Mouse (Mus musculus) adrenal gland, postnatal 25 days (tissue): Measurements from ENCODE around the gene Spsb2. TPM values are rescaled to one million over a fixed set of nuclear protein-coding genes. Genes with fewer than 3 reads are reported as not detected.
"Not testable (repeated sequence)": the region's sequence is repeated elsewhere in the genome, so short reads cannot be mapped to it uniquely, and the experiment has no call there.

ENCODE experiments used
- DNase-seq: peaks from one replicate; pipeline ENCODE4 v3.0.0; 2021; ENCODE audit warnings: mixed read lengths
- long read RNA-seq: library from polyadenylated mRNA; stranded (forward); transcript quantifications from one replicate; pipeline ENCODE4 v2.0.0, GENCODE M21; 2021
- total RNA-seq: library from RNA; stranded (reverse); gene quantifications from 2 replicates; pipeline ENCODE4 v1.2.3, GENCODE M21; 2021

The Spsb2 gene
- total RNA-seq: 21.7 and 32.2 TPM in 2 replicates
- long read RNA-seq, transcript Spsb2-202 (3 exons, 1,219 nt): major isoform, 11 of 24 reads
- long read RNA-seq, partial matches to known transcripts: 7 of 24 reads
- long read RNA-seq, other reads (novel, unspliced or antisense): 2 of 24 reads

DNA sequence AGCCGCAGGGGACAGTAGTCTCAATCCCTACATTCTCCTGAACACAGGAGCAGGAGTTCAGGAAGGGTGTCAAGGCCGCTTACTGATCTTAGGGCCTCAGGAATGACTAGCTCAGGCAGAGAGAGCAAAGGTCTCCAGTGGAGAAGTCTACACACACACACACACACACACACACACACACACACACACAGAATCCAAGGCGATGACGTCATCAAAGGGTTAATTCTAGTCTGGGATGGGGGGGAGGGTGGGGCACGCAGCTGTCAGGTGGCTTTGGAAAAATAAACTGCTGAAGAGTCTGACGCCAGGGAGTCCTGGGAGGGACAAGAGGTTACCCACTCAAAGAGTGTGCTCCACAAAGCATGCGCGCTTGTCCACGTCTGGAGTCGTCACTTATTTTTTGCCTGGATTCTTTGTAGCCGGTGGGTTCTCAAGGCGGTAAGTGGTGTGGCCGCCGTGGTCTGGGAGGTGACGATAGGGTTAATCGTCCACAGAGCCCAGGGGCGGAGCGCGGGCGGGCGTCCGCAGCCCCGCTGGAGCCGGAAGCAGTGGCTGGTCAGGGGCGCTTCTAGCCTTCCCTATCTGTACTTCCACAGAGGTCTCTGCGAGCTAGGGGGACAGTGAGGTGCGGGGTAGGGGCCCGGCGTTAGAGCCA, at the start of gene Spsb2:
Gene Spsb2 (plus strand): TSS at position 304 of the 655 bp plus-strand sequence.
- DNase-seq: peak; percentile 82

DNA sequence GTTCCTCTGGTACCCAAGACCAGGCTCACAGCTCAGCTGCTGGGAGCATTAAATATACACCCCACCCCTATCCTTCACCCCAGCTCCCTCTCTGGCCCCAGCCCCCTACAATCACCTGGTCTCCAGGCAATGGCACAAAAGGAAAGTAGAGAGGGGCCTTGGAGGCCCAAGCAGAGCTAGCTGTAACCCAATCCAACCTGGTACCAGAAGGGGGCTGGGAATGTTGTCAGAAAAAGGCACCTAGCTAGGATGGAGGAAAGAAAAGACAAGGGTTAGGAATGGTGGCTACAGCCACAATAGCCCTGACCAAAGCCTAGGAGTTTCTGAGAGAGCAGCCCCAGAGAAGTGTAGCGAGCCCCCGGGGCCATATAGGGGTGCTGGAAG, 49.6 kb upstream of the Spsb2 start:
- DNase-seq: no peak

DNA sequence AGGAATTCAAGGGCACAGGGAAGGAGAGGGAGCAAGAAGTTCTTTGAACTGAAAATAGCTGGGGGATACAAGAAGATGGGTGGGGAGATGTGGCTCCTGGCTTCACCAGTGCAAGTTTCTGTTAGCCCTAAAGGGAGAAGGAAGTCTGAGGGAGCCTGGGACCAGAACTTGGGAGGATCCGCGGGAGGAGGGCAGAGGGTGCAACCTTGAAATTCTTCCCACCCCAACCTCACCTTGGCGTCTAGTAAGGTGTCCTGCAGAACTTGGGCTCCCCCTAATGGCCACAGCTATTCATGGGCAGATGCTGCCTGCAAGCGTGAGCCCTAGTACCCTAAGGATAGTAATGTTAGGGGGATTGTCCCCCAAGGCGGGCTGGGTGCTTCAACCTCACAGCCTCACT, 49.2 kb upstream of the Spsb2 start:
- peak; percentile 83 for DNase-seq

DNA sequence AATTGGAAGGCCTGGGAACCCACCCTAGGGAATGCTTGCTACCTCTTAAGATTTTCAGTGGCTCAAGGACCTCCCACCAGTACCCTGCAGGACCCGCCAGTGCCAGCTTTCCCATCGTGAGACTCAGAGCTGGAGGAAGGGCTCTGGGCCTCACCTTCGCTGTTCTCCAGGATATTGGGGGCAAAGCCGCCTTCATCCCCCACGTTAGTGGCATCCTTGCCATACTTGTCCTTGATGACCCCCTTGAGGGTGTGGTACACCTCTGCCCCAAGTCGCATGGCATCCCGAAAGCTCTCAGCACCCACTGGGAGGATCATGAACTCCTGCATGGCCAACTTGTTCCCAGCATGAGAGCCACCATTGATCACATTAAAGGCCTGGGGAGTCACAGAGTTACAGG, 42.5 kb upstream of the Spsb2 start:
- DNase-seq: no peak

DNA sequence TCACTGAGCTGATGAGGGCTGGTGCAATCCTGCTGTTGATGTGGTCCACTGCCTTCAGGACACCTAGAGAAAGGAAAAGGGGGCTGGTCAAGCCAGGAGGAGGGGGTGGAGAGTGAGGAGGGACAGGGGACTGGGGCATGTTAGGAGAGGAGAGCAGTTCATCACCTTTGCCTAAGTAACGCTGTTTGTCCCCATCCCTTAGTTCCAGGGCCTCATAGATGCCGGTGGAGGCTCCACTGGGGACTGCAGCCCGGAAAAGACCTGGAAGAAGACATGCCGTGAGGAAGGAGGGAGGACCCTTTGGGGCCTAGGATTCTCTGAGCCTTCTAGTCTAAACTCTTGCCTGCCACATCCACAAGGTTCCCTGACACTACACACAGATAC, 40.9 kb upstream of the Spsb2 start:
- DNase-seq: no peak

DNA sequence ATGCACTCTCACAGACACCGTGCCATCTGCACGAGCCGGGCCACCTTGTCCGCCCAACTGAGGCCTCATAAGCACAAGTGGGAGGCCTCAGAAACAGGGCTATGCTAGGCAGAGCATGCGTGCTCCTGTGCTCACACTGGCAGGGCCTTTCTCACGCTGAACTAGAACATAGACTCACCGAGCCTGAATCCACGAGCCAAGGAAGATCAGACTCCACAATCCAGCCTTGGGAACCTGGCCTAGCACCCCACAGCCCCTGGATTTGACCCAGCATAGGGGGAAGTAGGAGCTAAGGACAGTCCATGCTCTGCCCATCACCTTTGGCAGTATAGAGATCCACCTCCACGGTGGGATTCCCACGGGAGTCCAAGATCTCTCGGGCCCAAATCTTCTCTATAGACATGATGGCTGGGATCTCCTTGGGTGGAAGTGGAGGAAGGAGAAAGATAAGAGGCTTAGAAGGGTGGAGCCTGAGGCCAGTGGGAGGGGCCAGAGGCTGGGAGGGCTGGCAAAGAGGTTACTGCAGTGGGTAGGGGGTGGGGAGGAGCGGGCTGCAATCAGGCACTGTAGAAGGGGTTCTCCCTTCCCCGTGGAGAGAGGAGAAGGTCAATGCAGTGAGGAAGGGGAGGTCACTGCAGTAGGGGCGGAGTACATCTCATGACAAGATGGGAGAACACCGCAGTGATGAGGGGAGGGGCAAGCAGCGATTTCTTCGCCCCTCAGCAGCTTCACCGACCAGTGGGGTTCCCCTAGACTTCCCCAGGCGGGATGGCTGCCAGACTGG, 40.3 kb upstream of the Spsb2 start:
- no peak for DNase-seq

DNA sequence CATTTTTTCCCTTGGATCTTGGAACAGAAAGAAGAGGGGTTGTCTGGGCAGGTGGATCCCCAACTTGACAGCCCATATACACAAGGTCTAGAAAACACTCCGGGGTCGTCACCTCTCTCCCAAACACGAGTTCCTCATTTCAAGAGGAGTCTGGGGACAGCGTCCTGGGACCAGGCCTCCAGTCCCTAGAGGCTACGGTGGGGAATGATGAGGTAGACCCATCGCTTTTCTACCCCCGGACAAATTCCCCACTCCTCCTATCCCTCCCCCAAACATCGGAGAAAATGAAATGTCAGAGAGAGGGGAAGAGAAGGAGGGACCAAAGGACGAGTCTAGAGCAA, 39.8 kb upstream of the Spsb2 start:
- no peak for DNase-seq

DNA sequence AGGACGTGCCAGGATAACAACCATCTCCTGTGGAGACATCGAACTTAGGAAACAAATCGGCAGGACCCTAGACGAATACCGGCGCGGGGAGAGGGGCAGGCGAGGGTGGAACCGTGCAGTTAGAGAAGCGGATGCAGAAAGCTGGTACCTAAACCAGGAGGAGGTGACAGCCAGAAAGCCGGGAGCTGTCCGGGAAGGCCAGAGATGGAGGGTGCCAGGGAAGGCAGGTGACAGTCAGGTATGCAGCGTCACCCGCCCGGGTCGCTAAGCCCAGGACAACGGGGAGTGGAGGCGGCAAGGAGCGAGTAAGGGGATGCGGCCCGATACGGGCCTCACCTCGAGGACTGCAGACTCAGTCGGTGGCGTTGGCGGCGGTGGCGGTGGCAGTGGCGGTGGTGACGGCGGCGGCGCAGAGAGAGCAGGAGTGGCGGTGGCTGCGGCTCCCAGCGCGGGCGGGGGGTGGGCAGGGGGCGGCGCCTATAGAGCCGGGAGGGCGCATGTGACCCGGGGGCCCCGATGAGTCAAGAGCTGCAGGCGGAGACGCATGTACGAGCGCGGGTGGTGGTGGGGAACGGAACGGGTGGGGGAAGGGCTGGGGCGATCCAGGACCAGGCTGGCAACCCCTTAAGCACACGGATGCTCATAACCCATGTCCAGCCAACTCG, 39.2 kb upstream of the Spsb2 start, which contains the start of gene Eno2:
Gene Eno2 (minus strand): TSS at position 573 of the 665 bp plus-strand sequence.
- DNase-seq: peak; percentile 74

DNA sequence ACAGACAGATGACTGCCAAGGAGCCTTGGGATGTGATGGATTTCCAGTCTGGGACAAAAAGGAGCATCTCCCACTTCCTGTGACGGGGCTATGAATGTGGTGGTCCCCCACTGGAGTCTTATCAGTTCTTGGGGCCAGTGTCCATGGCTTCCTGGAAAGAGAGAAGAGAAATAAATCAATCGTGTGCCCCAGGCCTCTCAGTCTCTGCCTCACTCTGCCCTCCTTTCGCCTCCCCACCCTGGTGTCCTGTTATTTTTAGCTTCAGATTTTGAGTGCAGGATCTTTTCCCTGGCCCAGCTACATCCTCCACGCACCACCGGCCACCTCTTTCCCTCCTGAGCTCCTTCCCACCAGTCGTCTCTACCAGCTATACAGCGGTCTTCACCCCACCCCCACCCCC, 38.4 kb upstream of the Spsb2 start:
- no peak for DNase-seq

DNA sequence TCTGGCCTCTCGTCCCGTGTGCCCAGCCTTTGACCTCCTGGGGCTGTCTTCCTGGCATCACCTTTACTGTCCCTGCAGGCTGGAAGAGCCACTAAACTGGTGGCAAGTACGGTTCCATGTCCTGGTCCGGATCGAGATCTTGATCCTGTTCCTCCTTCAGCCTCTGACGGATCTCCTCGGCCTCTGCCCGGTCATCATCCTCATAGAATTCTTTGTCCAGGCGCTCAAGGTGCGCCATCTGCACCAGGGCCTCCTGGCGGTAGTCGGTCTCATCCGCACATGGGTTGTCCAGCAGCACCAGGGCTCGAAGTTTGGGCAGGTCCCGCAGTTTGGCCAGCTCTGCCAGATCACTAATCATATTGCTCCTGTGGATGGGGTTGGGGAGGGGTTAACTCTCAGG, 38.0 kb upstream of the Spsb2 start:
- DNase-seq: no peak

DNA sequence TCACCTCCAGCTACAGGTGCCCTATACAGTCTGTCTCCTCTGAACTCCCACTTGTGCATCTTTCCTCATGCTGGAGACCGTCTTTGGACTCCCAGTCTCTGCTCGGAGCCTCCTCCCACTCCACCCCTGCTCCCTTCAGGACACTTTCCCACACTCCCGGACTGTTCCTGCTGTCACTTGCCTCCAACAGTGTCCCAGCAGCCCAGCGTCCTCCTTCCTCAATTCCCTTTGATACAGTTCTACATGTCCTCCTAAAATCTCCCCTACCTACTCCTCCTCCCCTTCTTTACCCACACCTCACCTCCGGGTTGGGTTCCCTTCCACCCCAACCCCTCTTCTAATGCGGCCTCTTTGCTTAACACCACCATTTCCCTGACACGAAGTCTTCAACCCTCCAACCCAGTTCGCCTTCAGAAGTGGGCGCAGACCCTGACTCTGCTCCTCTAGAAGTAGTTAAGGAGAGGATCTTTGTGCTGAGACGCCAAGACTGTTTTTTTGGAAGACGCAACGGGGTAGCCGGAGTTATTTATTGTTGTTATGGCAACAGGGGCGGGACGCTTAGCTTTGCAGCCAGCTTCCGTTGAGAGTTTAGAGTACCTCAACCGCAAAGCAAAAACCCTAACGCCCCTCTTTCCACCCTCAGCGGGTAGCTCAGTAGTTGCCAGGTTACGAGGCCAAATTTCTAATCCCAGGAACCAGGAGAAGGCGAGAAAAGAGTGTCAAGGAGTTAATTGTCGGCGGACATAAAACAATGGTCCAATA, 29.1 kb upstream of the Spsb2 start, which contains the start of gene Lrrc23:
Gene Lrrc23 (minus strand): TSS at position 506 of the 762 bp plus-strand sequence.
- no peak for DNase-seq

DNA sequence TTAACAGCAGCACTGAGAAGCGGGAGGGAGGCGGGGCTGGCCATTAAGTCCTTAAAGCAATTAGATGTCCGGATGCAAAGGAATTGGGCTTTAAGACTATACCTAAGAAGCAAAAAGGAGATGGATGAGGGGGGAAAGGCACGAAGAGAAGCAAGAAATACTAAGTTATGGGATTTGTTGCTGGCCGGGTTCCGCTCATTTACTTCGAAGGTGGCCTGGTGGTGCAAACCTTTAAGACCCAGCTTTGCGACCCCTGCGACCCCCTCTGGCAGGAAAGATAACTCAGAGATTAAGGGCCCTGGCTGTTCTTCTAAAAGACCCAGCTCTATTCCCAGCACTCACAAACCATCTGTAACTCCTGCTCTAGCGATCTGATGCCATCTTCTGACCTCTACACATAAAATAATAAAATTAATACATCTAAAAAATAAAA, 28.5 kb upstream of the Spsb2 start:
- no peak for DNase-seq

DNA sequence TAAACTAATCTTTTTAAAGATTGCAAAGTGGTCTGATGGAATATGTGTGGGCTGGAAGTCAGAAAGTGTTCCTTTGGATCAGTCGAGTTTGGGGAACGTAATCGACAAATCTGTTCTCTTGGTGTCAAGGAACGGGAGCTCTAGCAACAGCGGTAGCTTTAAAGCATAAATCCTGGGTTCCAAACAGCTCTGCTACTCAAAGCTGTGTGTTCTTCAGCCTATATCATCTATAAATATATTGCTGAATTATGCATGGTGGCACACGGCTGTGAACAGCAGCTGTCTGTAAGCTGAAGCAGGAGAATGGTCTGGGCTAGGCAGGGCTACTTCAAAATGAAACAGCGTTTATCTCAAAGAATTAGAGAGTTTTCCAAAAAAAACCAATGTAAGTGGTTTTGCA, 27.5 kb upstream of the Spsb2 start:
- DNase-seq: no peak

DNA sequence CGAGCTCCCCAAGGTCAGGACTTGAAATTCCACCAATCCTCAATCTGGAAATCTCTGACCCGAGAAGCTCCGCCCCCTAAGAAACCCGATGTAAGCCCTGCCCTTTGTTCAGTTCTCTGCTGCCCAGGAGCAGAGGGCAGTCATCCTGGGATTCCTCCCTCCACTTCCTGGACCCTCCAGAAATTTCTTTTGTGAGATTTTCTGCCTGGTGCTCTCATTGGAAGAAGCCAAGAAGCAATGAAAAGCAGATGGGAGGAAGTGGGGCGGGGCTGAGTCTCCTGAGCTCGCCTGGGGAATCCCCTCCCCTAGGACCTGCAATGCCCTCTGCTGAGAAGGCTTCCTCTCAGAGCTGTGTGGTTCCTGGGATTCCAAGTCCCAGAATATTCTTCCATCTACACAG, 26.0 kb upstream of the Spsb2 start:
- no peak for DNase-seq

DNA sequence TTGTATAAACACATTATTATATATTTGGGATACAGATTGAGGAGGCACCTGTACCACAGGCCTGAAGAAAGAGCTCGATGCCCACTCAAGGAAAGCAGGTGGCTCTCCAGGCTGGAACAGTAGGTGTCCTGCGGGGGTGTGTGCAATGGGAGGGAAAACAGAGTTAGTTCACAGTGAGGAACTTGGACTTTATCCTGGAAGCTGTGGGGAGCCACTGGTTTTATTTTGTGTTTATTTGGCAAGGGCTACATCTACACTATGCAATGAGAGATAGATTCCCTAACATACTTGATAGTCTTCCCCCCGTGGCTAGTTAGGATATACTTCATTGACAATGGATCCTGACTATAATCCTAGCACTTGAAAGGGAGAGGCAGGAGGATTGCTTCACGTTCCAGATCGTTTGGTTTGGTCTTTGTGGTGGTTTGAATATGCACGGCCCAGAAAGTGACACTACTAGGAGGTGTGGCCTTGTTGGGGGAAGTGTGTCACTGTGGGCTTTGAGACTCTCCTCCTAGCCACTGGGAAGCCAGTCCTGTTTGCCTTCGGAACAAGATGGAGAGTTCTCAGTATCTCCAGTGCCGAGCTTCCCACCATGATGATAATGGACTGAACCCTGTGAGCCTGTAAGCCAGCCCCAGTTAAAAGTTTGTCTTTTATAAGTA, 21.6 kb upstream of the Spsb2 start:
- DNase-seq: no peak

DNA sequence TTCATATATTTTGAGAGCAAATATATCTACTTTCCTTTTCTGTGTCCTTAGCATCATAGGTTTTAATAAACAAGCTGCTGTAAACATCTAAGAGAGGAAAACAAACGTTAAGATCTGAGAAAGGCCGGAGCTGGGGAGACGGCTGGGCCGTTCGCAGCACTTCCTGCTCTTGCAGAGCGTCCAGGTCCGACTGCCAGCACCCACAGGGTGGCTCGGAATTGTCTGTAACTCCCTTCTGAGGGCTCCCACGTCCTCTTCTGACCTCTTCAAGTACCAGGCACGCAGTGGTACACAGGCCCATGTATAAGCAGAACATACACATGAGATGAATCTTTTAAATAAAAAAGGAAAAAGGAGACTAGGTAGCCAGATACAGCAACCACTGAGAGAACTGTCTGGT, 20.7 kb upstream of the Spsb2 start:
- DNase-seq: no peak

DNA sequence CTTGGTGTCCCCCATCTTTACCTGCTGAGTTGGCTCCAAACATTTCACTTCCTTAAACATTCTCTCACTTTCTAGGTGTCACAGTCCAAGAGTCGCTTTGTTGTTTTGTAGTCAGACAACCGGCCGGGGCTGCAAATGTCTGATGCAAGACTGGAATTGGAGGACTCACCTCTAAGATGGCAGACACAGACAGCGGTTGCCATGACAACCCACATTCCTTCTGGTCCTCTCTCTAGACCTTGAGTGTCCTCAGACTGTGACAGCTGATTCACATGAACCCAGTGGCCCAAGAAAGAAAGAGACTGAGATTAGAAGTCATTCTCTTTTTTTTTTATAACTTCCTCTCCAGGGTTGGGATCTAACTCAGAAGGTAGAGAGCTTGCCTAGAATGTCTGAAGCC, 18.9 kb upstream of the Spsb2 start:
- DNase-seq: no peak

DNA sequence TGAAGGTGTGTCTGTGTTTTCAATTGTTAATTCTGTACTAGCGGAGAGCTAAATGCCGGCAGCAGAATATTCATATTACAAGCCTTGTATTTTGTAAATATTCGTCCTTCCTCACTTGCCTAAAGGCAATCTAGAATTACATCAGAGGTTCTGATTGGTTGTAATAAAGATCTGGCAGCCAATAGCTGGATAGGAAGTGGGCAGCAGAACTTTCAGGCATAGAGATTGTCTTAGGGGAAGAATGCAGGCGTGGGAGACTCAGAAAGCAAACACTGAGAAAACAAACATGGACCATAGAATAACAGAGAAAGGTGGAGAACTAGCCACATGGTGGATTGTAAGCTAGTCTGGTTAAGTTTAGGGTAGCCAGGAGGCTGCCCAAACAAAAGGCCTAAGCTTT, 18.3 kb upstream of the Spsb2 start:
- no peak for DNase-seq

DNA sequence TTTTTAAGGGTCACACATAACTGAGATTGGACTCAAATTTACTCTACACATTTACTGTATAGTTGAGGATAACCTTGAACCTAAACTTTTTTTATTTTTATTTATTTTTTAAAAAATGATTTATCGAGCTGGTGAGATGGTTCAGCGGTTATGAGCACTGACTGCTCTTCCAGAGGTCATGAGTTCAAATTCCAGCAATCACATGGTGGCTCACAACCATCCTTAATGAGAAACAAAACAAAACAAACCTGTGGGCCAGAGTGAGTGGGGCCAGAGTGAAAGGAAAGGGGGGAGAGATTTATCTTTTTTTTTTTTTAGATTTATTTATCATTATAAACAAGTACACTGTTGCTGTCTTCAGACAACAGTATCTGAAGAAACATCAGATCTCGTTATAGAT, 16.6 kb upstream of the Spsb2 start:
- DNase-seq: no peak

DNA sequence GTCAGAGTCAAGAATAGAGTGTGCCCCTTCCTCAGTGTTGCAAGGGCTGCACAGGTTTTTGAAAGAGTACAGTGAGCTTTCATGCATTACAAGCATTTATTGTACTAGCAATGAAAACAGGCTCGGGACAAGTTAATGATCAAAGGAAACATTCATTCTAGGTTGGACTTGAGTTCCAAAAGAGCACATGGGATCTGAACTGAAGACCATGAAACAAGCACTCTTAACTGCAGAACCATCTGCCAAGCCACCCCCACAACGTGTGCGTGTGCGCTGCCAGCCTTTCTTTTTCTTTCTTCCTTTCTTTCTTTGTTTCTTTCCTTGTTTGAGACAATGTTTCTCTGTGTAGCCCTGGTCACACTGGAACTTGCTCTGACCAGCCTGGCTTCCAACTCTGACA, 12.7 kb upstream of the Spsb2 start:
- no peak for DNase-seq

DNA sequence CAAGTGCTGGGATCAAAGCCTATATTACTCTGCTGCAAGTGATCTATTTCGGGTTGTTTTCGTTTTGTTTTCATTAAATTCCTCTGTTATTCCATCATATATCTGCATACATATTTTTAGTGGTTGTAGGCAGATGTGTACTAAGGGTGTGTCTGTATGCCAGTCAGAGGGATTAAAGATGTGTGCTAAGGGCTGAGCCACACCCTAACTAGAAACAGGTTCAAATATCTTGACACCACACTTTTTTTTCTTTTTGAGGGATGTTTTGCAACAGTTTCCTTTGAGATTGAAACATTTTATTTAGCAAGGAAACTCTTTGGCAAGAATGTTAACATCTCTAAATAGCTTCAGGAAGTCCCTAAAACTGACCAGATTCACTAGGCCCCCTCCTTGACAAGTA, 12.3 kb upstream of the Spsb2 start:
- DNase-seq: no peak

DNA sequence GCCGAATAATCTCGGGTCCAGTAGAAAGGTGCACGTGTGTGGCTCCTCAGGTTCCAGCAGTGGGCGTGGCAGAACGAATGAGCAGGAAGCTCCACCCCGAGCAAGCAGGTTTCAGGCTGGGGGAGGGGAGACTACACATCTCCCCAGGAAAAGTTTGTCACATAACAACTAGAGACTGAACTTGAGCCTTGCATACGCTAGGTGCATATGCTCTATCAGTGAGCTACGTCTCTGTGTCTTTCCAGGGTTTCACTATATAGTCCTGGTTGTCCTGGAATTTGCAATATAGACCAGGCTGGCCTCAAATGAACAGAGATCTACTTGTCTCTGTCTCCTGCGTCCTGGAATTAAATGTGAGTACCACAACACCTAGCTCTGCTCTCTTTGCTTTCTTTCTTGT, 6.1 kb upstream of the Spsb2 start:
- DNase-seq: not testable (repeated sequence)
